Mouse (Mus musculus) T-helper 2 cell (primary cell): ENCODE measurements around the gene Pphln1.

Experiments
- in situ Hi-C: fragments of 300-600 bp; cut with MboI, MseI; formaldehyde crosslinking; loops from one replicate; pipeline ENCODE4 v1.15.1; 2025; ENCODE audit warnings: high pct_unique_total_duplicates

Pphln1 gene

DNA sequence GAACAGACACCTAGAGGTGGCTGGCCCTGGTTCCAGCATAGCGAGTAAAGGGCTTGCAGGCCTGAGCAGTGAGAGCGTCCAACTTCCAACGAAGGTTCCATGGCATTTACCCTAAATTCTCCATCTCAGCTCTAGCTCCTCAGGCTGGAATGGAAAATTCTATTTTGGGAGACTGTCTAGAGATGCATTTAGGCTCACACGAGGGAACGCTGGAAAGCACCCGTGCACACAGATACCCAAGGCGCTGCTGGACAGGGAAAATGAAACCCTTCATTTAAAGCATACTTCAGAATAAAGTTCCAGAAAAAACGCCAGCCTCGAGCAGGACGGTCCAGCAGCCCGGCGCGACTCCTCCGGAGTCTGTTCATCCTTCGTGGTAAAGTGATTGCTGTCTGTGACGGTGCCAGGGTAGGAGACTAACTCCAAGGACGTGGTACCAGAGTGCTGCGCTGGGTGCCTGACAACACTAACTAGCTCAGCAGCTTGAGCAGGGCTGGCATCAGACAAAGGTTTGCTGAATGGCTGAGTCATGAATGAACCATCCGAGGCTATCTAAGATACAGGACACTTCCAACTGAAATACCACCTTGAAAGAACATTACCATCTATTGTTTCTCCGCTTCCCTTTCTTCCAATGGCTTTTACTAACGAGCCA, 140.5 kb downstream of the Pphln1 start:
- in situ Hi-C loops: no loop called here

- in situ Hi-C loops: no loop called here
Measured at GRCm38 (mm10) chr15:93539415-93539814, 141.3 kb downstream of the Pphln1 start.
